9 mouse cellular contexts compared by ENCODE assay signal in the genomic region with DNA sequence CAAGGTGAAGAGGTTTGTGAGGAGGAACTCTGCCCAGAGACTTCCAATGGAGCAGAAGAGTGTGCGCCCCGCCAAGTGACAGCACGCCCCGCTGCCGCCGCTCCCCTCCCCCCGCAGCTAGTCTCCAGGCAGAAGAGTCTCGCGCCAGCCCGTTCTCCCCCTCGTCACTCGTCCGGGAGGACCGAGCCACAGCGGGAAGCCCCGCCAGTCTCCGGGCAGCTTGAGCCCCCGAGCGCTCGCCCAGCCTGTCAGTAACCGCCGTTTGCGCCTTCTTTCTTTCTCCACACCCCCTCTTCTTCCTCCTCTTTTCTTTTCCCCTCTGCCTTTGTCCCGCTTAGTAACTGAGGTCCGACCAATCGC. TPM values are rescaled to one million over a fixed set of nuclear protein-coding genes. Genes with fewer than 3 reads are reported as not detected.
DNase-seq lines count a peak whose midpoint lies in the region; ATAC-seq and TF ChIP-seq lines count a peak whose summit lies in the region.
"Had no signal": no experiment of that assay in that cellular context is flagged by ENCODE, and none has a peak within 500 bp of the region (broad histone marks: within the 10 kb centered on the region; RNA-seq: fewer than 3 reads in every experiment).

No protein-coding gene starts in this region.

- H3K27me3 ChIP-seq in limb, embryonic 13.5 days, result no peaks in the 10 kb centered on the region
- H3K27me3 ChIP-seq in neural tube, embryonic 14.5 days (ENCODE audit: control insufficient read depth, insufficient read depth, low read length), result no peaks in the 10 kb centered on the region

- peak overlapping the region; percentile 94 for H3K9ac ChIP-seq in limb, embryonic 13.5 days
- peak overlapping the region; percentile 81 for H3K9ac ChIP-seq in neural tube, embryonic 14.5 days (replicated peaks; ENCODE audit: low read depth, low read length)

- no peaks in the 10 kb centered on the region for H3K36me3 ChIP-seq in limb, embryonic 13.5 days
- no peaks in the 10 kb centered on the region for H3K36me3 ChIP-seq in neural tube, embryonic 14.5 days (ENCODE audit: control insufficient read depth, insufficient read depth, low read length)

- intact Hi-C loops in gastrocnemius, adult 2 months (cut with DNase I), result loop anchor here (2.0 to 5.0 kb wide), 2 partner anchors 38 to 62 kb away; no protein-coding TSS in a partner anchor

- ATAC-seq in limb, embryonic 13.5 days (ENCODE audit: low FRiP score, low read depth), result peak; percentile 45
- no peak for ATAC-seq in neural tube, embryonic 14.5 days (ENCODE audit: low read depth)

- peak overlapping the region; percentile 94 for H3K4me3 ChIP-seq in gastrocnemius, adult 2 months
- peak overlapping the region; percentile 68 for H3K4me3 ChIP-seq in limb, embryonic 13.5 days
- peak overlapping the region; percentile 75 for H3K4me3 ChIP-seq in neural tube, embryonic 14.5 days (ENCODE audit: low read depth, low read length)

- H3K9me3 ChIP-seq in limb, embryonic 13.5 days, result no peaks in the 10 kb centered on the region
- H3K9me3 ChIP-seq in neural tube, embryonic 14.5 days (ENCODE audit: control insufficient read depth, low read length), result no peaks in the 10 kb centered on the region

- peak overlapping the region; percentile 68 for H3K4me2 ChIP-seq in limb, embryonic 13.5 days (replicated peaks)
- H3K4me2 ChIP-seq in neural tube, embryonic 14.5 days (ENCODE audit: low read depth, low read length), result peak overlapping the region; percentile 49

- peaks cover 10% of the 10 kb centered on the region for H3K4me1 ChIP-seq in limb, embryonic 13.5 days
- peaks cover 3% of the 10 kb centered on the region; the same call in 1 of the 2 replicates for H3K4me1 ChIP-seq in neural tube, embryonic 14.5 days (ENCODE audit: control insufficient read depth, insufficient read depth, low read length)

- WGBS in limb, embryonic 13.5 days, result under 1% methylated on average over 26 of the region's 26 CpGs
- WGBS in neural tube, embryonic 14.5 days, result 0% methylated on average over 21 of the region's 26 CpGs

- peak overlapping the region; percentile 98 for H3K27ac ChIP-seq in gastrocnemius, adult 2 months
- H3K27ac ChIP-seq in limb, embryonic 13.5 days, result peak overlapping the region; percentile 100
- peak overlapping the region; percentile 98 for H3K27ac ChIP-seq in neural tube, embryonic 14.5 days (ENCODE audit: low read depth, low read length)

- no peak for TF ChIP-seq CTCF in gastrocnemius, adult 2 months (IDR thresholded peaks at IDR 0.05)

- no peak for DNase-seq in gastrocnemius, adult 2 months
- no peak for DNase-seq in gastrocnemius, postnatal 25 days
- peak; percentile 85 for DNase-seq in thymus, postnatal 4 days
- no peak for DNase-seq in thymus, postnatal 25 days
- no peak for DNase-seq in MN1 (ENCODE audit: low spot score)
- DNase-seq in ovary, postnatal 10 days (ENCODE audit: low spot score), result no peak

RNA-seq across cellular contexts. Expression of gene Pik3r3, which starts 0.7 kb away (rescaled TPM):
- total RNA-seq in gastrocnemius, adult 2 months (2021), result 1 to 10 TPM; 5.6 to 7.3 TPM
- total RNA-seq in gastrocnemius, postnatal 25 days (2021), result 1 to 10 TPM; 5.3 to 6.8 TPM
- polyA plus RNA-seq in limb, embryonic 13.5 days (2015; fragmentation: Nextera tagmentation; extraction: Ambion mirVana), result 25.3 and 27.9 TPM in 2 replicates
- 66.8 and 80.3 TPM in 2 replicates for polyA plus RNA-seq in neural tube, embryonic 14.5 days (2014; fragmentation: Nextera tagmentation; extraction: Ambion mirVana)

RNA-seq across cellular contexts. Expression of gene Gm49337, which starts 47.6 kb away (rescaled TPM):
- total RNA-seq in gastrocnemius, adult 2 months (2021), result under 1 TPM in 1 of 2 experiments, not detected in 1; 0.47 TPM
- total RNA-seq in gastrocnemius, postnatal 25 days (2021), result under 1 TPM; 0.29 to 0.82 TPM
- not detected in 2 replicates for polyA plus RNA-seq in limb, embryonic 13.5 days (2015; fragmentation: Nextera tagmentation; extraction: Ambion mirVana)
- polyA plus RNA-seq in neural tube, embryonic 14.5 days (2014; fragmentation: Nextera tagmentation; extraction: Ambion mirVana), result not detected in 2 replicates
- total RNA-seq: hematopoietic stem cell, adult 5-6 weeks had no signal

RNA-seq across cellular contexts. Expression of gene 1700042G07Rik, which starts 47.6 kb away (rescaled TPM):
- not detected for total RNA-seq in gastrocnemius, adult 2 months (2021)
- total RNA-seq in gastrocnemius, postnatal 25 days (2021), result not detected
- polyA plus RNA-seq in limb, embryonic 13.5 days (2015; fragmentation: Nextera tagmentation; extraction: Ambion mirVana), result not detected in 2 replicates
- not detected in 2 replicates for polyA plus RNA-seq in neural tube, embryonic 14.5 days (2014; fragmentation: Nextera tagmentation; extraction: Ambion mirVana)
- total RNA-seq: hematopoietic stem cell, adult 5-6 weeks had no signal

RNA-seq across cellular contexts. Expression of gene Tspan1, which starts 53.4 kb away (rescaled TPM):
- under 1 TPM in 1 of 2 experiments, not detected in 1; 0.17 TPM for total RNA-seq in gastrocnemius, adult 2 months (2021)
- not detected for total RNA-seq in gastrocnemius, postnatal 25 days (2021)
- polyA plus RNA-seq in limb, embryonic 13.5 days (2015; fragmentation: Nextera tagmentation; extraction: Ambion mirVana), result 0.10 TPM in 1 of 2 replicates, not detected in the other
- polyA plus RNA-seq in neural tube, embryonic 14.5 days (2014; fragmentation: Nextera tagmentation; extraction: Ambion mirVana), result 0.09 TPM in 1 of 2 replicates, not detected in the other
- total RNA-seq: hematopoietic stem cell, adult 5-6 weeks had no signal
